Mouse (Mus musculus) myocyte (in vitro differentiated cells): Measurements from ENCODE around the gene Mapk14. TPM values are rescaled to one million over a fixed set of nuclear protein-coding genes. Genes with fewer than 3 reads are reported as not detected.
"Not testable (repeated sequence)": the region's sequence is repeated elsewhere in the genome, so short reads cannot be mapped to it uniquely, and the experiment has no call there.

Experiments used
- H3K27me3 ChIP-seq: one replicate; pipeline ENCODE4 v1.6.1; 2011; ENCODE audit not compliant: control insufficient read depth, insufficient read depth, insufficient read length
- H3K36me3 ChIP-seq: one replicate; pipeline ENCODE4 v1.6.1; 2011; ENCODE audit not compliant: control insufficient read depth, insufficient read depth
- H3K4me2 ChIP-seq: one replicate; pipeline ENCODE4 v1.6.1; 2011; ENCODE audit warnings: low read depth, control low read depth
- H3K4me3 ChIP-seq: one replicate; pipeline ENCODE4 v1.5.1; 2011; ENCODE audit warnings: mild to moderate bottlenecking, control low read depth, moderate library complexity
- H3K79me2 ChIP-seq: one replicate; pipeline ENCODE4 v1.6.1; 2011; ENCODE audit not compliant: control insufficient read depth, insufficient read depth
- H3ac ChIP-seq: one replicate; pipeline ENCODE4 v1.6.1; 2011; ENCODE audit not compliant: control insufficient read depth, insufficient read length
- CEBPB ChIP-seq: IDR thresholded peaks from 2 replicates; pipeline ENCODE4 v1.6.1; 2011; ENCODE audit warnings: mild to moderate bottlenecking, moderate library complexity; ENCODE audit not compliant: poor library complexity, insufficient read depth, severe bottlenecking
- E2F4 ChIP-seq: IDR thresholded peaks from one replicate; pipeline ENCODE4 v1.6.1; 2011; ENCODE audit warnings: mild to moderate bottlenecking, control low read depth, moderate library complexity; ENCODE audit not compliant: insufficient read depth
- MAX ChIP-seq: IDR thresholded peaks from one replicate; pipeline ENCODE4 v1.6.1; 2011; ENCODE audit warnings: low read depth, mild to moderate bottlenecking, control low read depth
- MYOD1 ChIP-seq, 3 experiments: IDR thresholded peaks; one replicate each; pipeline ENCODE4 v1.6.1; 2011; ENCODE audit warnings: control low read depth in 2 of 3, low read depth in 2 of 3, mild to moderate bottlenecking in 2 of 3, moderate library complexity in 1 of 3; ENCODE audit not compliant: insufficient read length in 2 of 3, control insufficient read depth in 1 of 3
- MYOG ChIP-seq, 3 experiments: IDR thresholded peaks; one replicate each; pipeline ENCODE4 v1.6.1; 2011; ENCODE audit warnings: control low read depth in 2 of 3, low read depth in 2 of 3, mild to moderate bottlenecking in 2 of 3; ENCODE audit not compliant: insufficient read length in 2 of 3, control insufficient read depth in 1 of 3, insufficient read depth in 1 of 3
- POLR2A ChIP-seq: IDR thresholded peaks from one replicate; pipeline ENCODE4 v1.6.1; 2011; ENCODE audit warnings: low read depth, mild to moderate bottlenecking, control low read depth, moderate library complexity; ENCODE audit not compliant: insufficient read length
- POLR2AphosphoS2 ChIP-seq: IDR thresholded peaks from one replicate; pipeline ENCODE4 v1.6.1; 2011; ENCODE audit warnings: low read depth, control low read depth; ENCODE audit not compliant: insufficient read length
- REST ChIP-seq: IDR thresholded peaks from one replicate; pipeline ENCODE4 v1.6.1; 2011; ENCODE audit warnings: mild to moderate bottlenecking, control low read depth, moderate library complexity; ENCODE audit not compliant: insufficient read depth, insufficient read length
- SRF ChIP-seq: IDR thresholded peaks from one replicate; pipeline ENCODE4 v1.6.1; 2011; ENCODE audit warnings: low read depth; ENCODE audit not compliant: control insufficient read depth, insufficient read length
- TCF12 ChIP-seq: IDR thresholded peaks from one replicate; pipeline ENCODE4 v1.6.1; 2011; ENCODE audit warnings: mild to moderate bottlenecking, control low read depth; ENCODE audit not compliant: poor library complexity, insufficient read depth, severe bottlenecking
- TCF3 ChIP-seq: IDR thresholded peaks from one replicate; pipeline ENCODE4 v1.6.1; 2011; ENCODE audit warnings: low read depth, control low read depth; ENCODE audit not compliant: insufficient read length
- USF1 ChIP-seq: IDR thresholded peaks from one replicate; pipeline ENCODE4 v1.6.1; 2011; ENCODE audit warnings: low read depth, mild to moderate bottlenecking, control low read depth, moderate library complexity
- polyA plus RNA-seq: library from polyadenylated mRNA; unstranded; fragments of >200 nt; fragmentation: generic; extraction: Trizol; gene quantifications from one replicate; pipeline ENCODE4 v1.2.1, GENCODE M21; 2012; ENCODE audit warnings: missing spikeins

Mapk14 gene
- polyA plus RNA-seq, 1 experiment, result 34.6 TPM

- TF ChIP-seq POLR2AphosphoS2 (no peak), E2F4 (no peak), MYOG (IDR thresholded peaks at IDR 0.05; ENCODE audit: control insufficient read depth in 1 of 3, insufficient read depth in 1 of 3, insufficient read length in 2 of 3, low read depth in 2 of 3) (no peak), USF1 (no peak), TCF3 (no peak), MYOD1 (IDR thresholded peaks at IDR 0.05; ENCODE audit: control insufficient read depth in 1 of 3, insufficient read length in 2 of 3, low read depth in 2 of 3) (no peak), POLR2A (no peak)
- Histone ChIP-seq H3K36me3 (no peaks in the 10 kb centered on the region), H3K4me2 (no peak overlapping the region), H3K4me3 (no peak overlapping the region), H3K27me3 (peaks cover 26% of the 10 kb centered on the region), H3ac (no peak overlapping the region), H3K79me2 (no peaks in the 10 kb centered on the region)
These were observed 75.8 kb downstream of the Mapk14 start for GRCm38 (mm10) chr17:28766781-28767515.

GRCm38 (mm10) chr17:28769121-28769874 is 78.2 kb downstream of the Mapk14 start, which contains the start of gene Mapk13:
Gene Mapk13 (plus strand): TSS chr17:28769297.
- Histone ChIP-seq H3K79me2 (no peaks in the 10 kb centered on the region), H3K4me2 (no peak within 1 kb of the TSS), H3K27me3 (peaks cover 26% of the 10 kb centered on the region), H3K4me3 (no peak within 1 kb of the TSS), H3K36me3 (no peaks in the 10 kb centered on the region), H3ac (no peak within 1 kb of the TSS)
- no peak for TF ChIP-seq POLR2A
- TF ChIP-seq CEBPB, result no peak
- no peak for TF ChIP-seq TCF12
- TF ChIP-seq MAX, result no peak
- TF ChIP-seq SRF, result no peak
- TF ChIP-seq E2F4, result no peak
- no peak for TF ChIP-seq REST
- TF ChIP-seq TCF3, result no peak
- TF ChIP-seq USF1, result no peak
- TF ChIP-seq MYOG (IDR thresholded peaks at IDR 0.05; ENCODE audit: control insufficient read depth in 1 of 3, insufficient read depth in 1 of 3, insufficient read length in 2 of 3, low read depth in 2 of 3), result no peak
- no peak for TF ChIP-seq MYOD1 (IDR thresholded peaks at IDR 0.05; ENCODE audit: control insufficient read depth in 1 of 3, insufficient read length in 2 of 3, low read depth in 2 of 3)
- no peak for TF ChIP-seq POLR2AphosphoS2

- no peak overlapping the region for H3K4me3 ChIP-seq
- H3ac ChIP-seq, result no peak overlapping the region
- H3K79me2 ChIP-seq, result no peaks in the 10 kb centered on the region
- no peak overlapping the region for H3K4me2 ChIP-seq
- no peak for TF ChIP-seq REST
- no peak for TF ChIP-seq E2F4
- TF ChIP-seq MYOD1 (IDR thresholded peaks at IDR 0.05; ENCODE audit: control insufficient read depth in 1 of 3, insufficient read length in 2 of 3, low read depth in 2 of 3), result no peak
- H3K27me3 ChIP-seq, result peaks cover 26% of the 10 kb centered on the region
- no peaks in the 10 kb centered on the region for H3K36me3 ChIP-seq
These were observed 78.8 kb downstream of the Mapk14 start for GRCm38 (mm10) chr17:28769875-28770421.

- H3K4me3 ChIP-seq, result no peak overlapping the region
- TF ChIP-seq POLR2AphosphoS2, result no peak
- TF ChIP-seq CEBPB, result no peak
- TF ChIP-seq MAX, result no peak
- TF ChIP-seq E2F4, result no peak
- TF ChIP-seq MYOD1 (IDR thresholded peaks at IDR 0.05; ENCODE audit: control insufficient read depth in 1 of 3, insufficient read length in 2 of 3, low read depth in 2 of 3), result no peak
- no peak for TF ChIP-seq TCF3
- TF ChIP-seq USF1, result no peak
- no peak for TF ChIP-seq SRF
- no peak for TF ChIP-seq MYOG (IDR thresholded peaks at IDR 0.05; ENCODE audit: control insufficient read depth in 1 of 3, insufficient read depth in 1 of 3, insufficient read length in 2 of 3, low read depth in 2 of 3)
- TF ChIP-seq POLR2A, result no peak
- no peak for TF ChIP-seq REST
- TF ChIP-seq TCF12, result no peak
- H3K79me2 ChIP-seq, result no peaks in the 10 kb centered on the region
- H3K4me2 ChIP-seq, result no peak overlapping the region
- peaks cover 26% of the 10 kb centered on the region for H3K27me3 ChIP-seq
- H3ac ChIP-seq, result no peak overlapping the region
- H3K36me3 ChIP-seq, result no peaks in the 10 kb centered on the region
These were observed 80.2 kb downstream of the Mapk14 start for GRCm38 (mm10) chr17:28771289-28771688.

- H3K79me2 ChIP-seq, H3ac ChIP-seq, H3K4me2 ChIP-seq, H3K36me3 ChIP-seq, H3K4me3 ChIP-seq: not testable (repeated sequence)
- peaks cover 20% of the 10 kb centered on the region for H3K27me3 ChIP-seq
These were observed 83.2 kb downstream of the Mapk14 start for GRCm38 (mm10) chr17:28774303-28774702.
